Mouse (Mus musculus): Measurements from ENCODE around the gene Kctd6.
A peak's percentile ranks its signal among the peaks of the same experiment; 100 is the strongest.
"Not testable (repeated sequence)": the region's sequence is repeated elsewhere in the genome, so short reads cannot be mapped to it uniquely, and the experiment has no call there.

Gene Kctd6

GRCm38 (mm10) chr14:8213803-8214224 is at the start of gene Kctd6:
TSS of gene Kctd6 (plus strand) at chr14:8214140.
- DNase-seq (ENCODE audit: low read depth, low spot score) = peak; percentile 91

GRCm38 (mm10) chr14:8164463-8164862 is 49.5 kb upstream of the Kctd6 start:
- DNase-seq (ENCODE audit: low read depth, low spot score) = no peak

- DNase-seq (ENCODE audit: low read depth, low spot score) = peak; percentile 98
Observed at GRCm38 (mm10) chr14:8172507-8173410, 41.2 kb upstream of the Kctd6 start, which contains the start of gene Pdhb. TSS of gene Pdhb (minus strand) at chr14:8173025.

DNA sequence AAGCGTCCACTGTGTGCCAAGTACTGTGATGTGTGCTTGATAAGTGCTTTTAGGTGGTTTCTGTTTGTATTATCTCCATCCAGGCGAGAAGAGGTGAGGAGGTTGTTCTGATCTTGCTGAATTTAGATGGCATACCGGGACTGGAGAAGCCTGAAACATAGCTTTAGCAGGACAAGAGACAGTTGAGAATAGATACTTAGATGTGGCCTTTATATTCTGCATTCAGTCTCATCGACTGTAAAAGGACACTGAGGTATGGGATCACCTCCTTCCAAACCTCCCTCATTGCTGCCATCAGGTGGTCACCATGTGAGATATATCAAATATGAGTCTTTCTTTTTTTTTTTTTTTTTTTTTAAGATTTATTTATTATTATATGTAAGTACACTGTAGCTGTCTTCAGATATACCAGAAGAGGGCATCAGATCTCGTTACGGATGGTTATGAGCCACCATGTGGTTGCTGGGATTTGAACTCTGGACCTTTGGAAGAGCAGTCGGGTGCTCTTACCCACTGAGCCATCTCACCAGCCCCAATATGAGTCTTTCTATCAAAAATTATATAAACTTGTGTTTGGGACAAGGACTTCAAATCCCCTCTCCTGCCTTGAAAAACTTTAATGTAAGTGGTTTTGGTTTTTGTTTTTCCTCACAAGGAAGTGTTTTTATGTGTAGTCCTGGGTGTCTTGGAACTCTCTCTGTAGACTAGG is 40.2 kb upstream of the Kctd6 start:
- DNase-seq (ENCODE audit: low read depth, low spot score) = not testable (repeated sequence)

GRCm38 (mm10) chr14:8174634-8175033 is 39.3 kb upstream of the Kctd6 start:
- DNase-seq (ENCODE audit: low read depth, low spot score) = no peak

- no peak for DNase-seq (ENCODE audit: low read depth, low spot score)
Observed at GRCm38 (mm10) chr14:8176251-8176650, 37.7 kb upstream of the Kctd6 start.

DNA sequence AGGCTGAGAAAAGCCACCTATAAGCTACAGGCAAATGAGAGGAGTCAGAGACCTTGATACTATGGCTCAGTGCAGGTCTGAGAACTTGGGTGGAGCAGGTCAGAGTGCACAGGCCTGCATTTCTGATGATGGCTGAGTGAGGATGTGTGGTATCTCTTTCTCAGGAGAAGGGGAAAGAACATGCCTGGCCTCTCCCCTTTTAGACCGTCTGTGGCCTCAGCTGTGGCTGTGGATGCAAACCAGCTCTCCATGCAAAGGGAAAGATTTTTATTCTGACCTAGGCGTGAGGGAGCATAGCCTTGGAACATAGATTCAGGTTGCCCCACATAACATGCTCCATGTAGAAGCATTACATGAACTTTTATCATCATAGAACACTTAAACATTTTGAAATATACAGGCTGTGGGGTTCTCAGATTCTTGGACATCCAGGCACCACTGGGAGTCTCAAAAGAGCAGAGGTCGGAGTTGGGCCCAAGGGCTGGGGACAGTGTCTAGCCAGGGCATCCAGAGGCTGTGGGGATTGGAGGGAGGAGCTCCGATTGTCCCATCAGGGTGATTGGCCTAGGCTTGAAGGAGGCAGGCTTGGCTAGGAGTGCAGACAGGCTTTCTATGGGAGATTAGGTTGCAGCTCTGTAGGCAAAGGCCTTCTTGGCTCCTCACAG is 33.4 kb upstream of the Kctd6 start:
- no peak for DNase-seq (ENCODE audit: low read depth, low spot score)

DNA sequence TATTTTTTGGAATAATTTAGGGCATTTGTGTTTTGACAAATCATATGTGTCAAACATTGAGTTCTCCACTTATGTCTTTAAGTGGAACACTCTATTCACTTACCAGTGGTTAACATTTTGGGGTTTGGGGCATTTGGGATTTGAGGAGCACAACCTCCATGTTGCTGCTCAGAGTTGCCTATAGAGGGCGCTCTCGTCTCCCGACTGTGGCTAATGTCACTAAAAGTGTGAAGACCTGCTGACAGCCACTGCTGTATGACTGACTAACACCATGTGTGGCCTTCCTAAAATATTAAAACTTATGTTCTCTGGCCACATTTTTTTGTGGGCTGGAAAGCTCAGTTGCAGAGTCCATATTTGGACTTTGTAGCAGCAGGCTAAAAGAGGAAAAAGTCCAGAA is 30.6 kb upstream of the Kctd6 start:
- DNase-seq (ENCODE audit: low read depth, low spot score) = no peak

GRCm38 (mm10) chr14:8186278-8187045 is 27.5 kb upstream of the Kctd6 start:
- no peak for DNase-seq (ENCODE audit: low read depth, low spot score)

GRCm38 (mm10) chr14:8190556-8190955 is 23.4 kb upstream of the Kctd6 start:
- no peak for DNase-seq (ENCODE audit: low read depth, low spot score)

DNA sequence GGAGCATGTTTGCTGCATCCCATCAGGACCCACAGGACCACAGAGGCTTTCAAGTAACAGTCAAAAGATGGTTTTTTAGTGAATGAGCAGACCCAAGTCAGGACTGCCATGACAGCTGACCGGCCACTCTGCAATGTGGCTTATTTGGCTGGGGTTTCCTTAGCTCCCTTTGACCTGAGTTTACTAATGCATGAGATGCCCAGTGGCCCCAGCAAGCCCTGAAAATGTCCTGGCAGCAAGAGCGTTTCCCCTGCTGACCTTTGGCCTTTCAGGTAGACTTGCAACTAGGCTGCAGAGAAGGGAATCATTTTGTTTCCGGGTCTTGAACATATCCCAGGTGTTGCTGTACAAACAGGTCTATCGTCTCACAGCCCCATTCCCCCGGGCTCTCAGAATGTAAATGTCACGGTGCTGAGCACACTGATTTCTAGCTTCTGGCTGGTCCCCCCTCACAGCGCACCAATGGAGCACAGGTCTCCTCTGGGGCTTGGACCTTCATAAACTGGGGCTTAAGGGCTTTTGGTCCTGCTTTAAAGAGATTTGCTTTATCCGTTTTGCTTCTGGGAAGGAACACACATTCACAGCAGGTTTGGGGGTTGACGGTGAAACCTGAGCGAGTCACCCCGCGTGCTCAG is 22.5 kb upstream of the Kctd6 start:
- no peak for DNase-seq (ENCODE audit: low read depth, low spot score)

DNA sequence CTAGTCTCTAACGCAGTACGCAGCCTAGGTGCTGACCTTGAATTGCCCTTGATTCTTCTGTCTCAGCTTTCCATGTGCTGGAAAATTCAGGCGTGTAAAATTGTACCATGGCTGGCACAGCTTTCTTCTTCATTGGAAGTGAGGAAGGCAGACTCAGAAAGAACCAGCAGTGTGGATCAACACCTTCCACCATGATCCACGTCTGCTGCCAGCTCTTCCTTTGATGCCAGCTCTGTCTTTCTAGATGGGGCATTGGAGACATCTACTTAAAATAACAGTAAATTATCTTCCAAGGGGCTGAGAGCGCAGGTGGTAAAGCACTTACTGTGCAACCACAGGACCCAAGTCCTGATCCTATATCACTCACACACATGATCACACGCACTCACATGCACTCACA is 21.2 kb upstream of the Kctd6 start:
- DNase-seq (ENCODE audit: low read depth, low spot score) = no peak

DNA sequence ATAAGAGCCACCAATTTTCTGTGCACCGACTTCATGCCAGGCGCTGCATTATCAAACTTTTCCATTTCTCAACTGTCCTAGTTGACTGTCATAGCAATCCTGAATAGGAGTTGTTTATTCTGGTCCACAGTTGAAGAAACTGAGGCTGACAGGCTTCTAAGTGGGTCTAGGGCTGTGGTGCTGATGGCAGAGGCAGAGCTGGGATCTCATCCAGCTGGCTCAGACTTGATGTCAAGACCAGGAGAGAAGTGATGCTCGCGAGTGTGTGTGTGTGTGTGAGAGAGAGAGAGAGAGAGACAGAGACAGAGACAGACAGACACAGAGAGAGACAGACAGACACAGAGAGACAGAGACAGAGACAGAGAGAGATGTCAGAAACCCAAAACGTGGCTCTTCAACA is 13.2 kb upstream of the Kctd6 start:
- DNase-seq (ENCODE audit: low read depth, low spot score) = no peak

GRCm38 (mm10) chr14:8201715-8202114 is 12.2 kb upstream of the Kctd6 start:
- no peak for DNase-seq (ENCODE audit: low read depth, low spot score)

DNA sequence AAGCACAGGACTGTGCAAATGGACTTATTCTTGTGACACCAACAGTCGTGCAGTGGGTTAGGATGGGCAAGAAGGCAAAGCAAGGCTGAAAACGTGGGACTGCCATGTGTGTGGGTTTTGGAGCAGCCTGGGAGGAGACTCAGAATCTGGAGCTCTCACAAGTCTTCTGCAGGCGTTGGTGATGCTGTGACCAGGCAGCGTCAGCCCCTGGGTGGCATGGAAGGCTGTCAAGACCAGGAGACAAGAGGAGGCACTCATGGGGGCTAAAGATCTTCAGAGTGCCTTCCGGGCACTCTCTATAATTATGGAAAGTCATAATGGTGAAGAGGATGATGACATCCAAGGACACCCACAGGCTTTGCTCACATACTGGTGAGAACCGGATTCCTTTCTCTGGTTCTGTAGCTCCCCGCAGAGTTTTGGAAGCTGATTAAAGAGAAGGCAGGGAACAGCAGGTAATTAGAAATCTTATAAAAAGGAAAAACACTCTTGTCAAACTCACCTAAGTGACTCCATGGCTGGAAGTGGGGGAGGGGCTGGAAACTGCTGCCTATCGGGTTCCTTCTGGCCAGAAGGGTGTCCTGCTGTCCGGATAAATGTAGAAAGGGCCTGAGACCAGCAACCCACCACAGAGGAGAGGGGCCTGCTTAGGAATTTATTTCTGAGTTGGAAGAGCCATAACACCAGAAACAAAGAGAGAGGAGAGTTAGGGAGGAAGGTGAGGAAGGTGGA is 7.6 kb upstream of the Kctd6 start:
- DNase-seq (ENCODE audit: low read depth, low spot score) = no peak

DNA sequence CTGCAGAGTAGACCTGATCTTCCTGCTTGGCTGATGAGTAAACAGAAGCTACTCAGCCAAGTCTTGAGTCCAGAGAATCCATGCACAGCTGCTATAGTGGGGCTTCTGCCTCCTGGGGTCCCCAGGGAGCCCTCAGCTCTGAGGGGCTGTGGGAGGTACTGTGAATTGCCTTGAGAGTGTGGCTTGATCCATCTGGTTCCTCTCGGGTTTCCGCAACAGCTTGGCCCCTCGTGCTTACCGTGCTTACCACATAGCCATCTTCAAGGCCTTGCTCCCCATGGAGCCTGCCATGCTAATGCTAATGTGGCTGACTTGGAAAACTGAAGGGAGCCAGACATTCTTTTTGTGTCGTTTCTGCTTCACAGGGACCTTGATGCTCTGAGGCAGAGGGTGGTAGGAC is 6.8 kb upstream of the Kctd6 start:
- DNase-seq (ENCODE audit: low read depth, low spot score) = no peak

- no peak for DNase-seq (ENCODE audit: low read depth, low spot score)
Observed at GRCm38 (mm10) chr14:8207543-8207942, 6.4 kb upstream of the Kctd6 start.

- no peak for DNase-seq (ENCODE audit: low read depth, low spot score)
Observed at GRCm38 (mm10) chr14:8208876-8209275, 5.1 kb upstream of the Kctd6 start.

DNA sequence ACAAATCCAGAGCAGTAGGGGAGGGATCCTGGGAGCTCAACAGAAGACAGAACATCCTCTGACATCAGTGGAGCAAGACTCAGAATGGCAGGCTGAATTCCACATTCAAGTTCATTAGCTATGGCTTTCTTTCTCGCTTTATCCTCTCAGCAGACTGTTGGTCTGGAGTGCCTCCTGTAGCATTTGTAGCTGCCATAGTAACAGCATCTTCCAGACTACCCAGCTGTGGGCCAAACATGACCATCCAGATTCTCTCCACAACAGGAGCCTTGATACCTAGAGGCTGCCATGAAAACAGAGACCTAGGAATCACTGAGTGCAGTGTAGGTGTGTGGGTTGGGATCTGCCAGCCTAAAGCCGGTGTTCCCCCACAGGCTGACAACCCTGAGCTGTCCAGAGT is 4.0 kb upstream of the Kctd6 start:
- DNase-seq (ENCODE audit: low read depth, low spot score) = no peak

DNA sequence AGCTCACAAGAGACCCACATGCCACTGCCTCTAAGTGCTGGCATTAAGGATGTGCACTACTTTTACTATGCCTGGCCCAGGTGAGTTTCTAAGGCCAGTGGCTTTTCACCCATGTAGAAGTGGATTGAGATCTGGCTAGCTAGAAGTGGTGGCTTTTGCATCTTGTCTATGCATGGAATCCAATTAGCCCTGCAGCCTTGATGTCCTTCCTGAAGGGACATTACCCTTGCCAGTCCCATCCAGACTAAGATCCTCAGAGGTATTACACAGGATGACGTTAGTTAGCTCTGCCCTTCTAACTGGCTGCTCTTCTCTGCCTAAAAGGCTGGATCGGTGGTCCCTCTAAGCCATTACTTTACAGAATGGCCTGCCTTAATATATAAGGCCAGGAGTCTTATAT is 944 bp upstream of the Kctd6 start:
- DNase-seq (ENCODE audit: low read depth, low spot score) = no peak
